Mouse (Mus musculus): ENCODE results near the gene Ccdc33.

GRCm38 (mm10) chr9:58125085-58125484, 6.5 kb upstream of the Ccdc33 start:
- TF ChIP-seq POLR2A (IDR thresholded peaks at IDR 0.05; ENCODE audit: borderline replicate concordance, insufficient read depth, low read length) (no peak), CTCF (IDR thresholded peaks at IDR 0.05; ENCODE audit: borderline replicate concordance, insufficient read depth, low read depth, low read length) (no peak)

Data from cerebellum, adult 2 months (tissue).